Mouse (Mus musculus): ENCODE results near the gene Elovl5.

GRCm38 (mm10) chr9:77961350-77961749, 44.2 kb downstream of the Elovl5 start:
- TF ChIP-seq CTCF (IDR thresholded peaks at IDR 0.05; ENCODE audit: low read depth) (no peak), EP300 (IDR thresholded peaks at IDR 0.05; ENCODE audit: low read depth) (no peak)
